Mouse (Mus musculus): ENCODE results near the gene Narf.
A peak's percentile ranks its signal among the peaks of the same experiment; 100 is the strongest.

Narf gene

DNA sequence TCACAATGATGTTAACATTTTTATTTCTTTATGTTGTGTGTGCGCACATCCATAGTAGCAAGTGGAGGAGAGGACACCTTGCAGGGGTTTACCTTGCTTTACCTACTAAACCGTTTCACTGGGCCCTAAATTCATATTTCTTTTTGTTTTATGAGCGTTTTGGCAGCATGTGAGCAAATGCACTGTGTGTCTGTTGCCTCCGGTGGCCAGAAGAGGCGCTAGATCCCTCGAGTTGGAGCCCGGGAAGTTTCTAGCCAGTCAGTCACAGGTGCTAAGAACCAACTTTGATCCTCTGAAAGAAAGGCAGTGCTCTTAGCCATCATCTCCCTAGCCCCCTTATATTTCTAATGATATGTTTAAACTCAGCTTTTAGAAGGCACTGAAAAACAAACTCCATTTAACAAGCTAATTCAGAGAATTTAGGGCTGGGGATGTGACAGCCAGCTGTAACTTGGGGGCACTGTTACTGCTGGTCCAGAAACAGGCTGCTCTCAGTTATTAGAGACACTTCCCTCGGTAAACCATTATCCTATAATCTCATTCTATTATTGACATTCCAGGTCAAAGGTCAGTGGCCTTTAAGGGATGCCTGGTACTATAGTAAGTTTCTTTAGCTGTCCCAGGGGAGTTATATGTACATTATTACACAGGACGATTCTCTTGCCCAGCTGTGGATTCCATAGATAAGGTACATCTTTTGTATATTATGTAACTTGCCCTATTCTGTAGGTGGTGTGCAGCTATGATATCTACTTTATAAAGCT is 1.4 kb upstream of the Narf start:
- no peak for DNase-seq (ENCODE audit: inconsistent ontology term)

GRCm38 (mm10) chr11:121237345-121238128 is 484 bp downstream of the Narf start:
- no peak for DNase-seq (ENCODE audit: inconsistent ontology term)

GRCm38 (mm10) chr11:121239669-121240068 is 2.6 kb downstream of the Narf start:
- DNase-seq (ENCODE audit: inconsistent ontology term) = no peak

DNA sequence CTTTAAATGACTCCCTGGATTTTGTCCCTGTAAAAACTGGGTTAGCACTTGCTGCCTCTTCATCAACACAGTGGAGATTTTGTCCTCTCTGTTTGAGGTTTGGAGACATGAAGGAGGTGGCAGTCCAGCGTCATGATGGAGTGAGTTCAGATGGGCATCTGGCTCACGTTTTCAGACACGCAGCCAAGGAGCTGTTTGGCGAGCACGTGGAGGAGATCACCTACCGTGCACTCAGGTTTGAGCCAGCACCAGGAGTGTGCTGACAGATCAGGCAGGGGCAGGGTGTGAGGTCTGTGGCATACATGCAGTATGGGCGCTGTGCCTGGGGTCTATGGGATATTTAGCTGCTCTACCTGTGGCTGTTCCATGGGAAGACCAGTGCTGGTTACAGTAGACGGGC is 13.1 kb downstream of the Narf start:
- DNase-seq (ENCODE audit: inconsistent ontology term) = no peak

GRCm38 (mm10) chr11:121259160-121260100 is 22.4 kb downstream of the Narf start, which contains the start of gene Foxk2:
Foxk2 (plus strand) TSS chr11:121259990.
- DNase-seq (ENCODE audit: inconsistent ontology term) = peak; percentile 95

GRCm38 (mm10) chr11:121260211-121260906 is 23.3 kb downstream of the Narf start:
- DNase-seq (ENCODE audit: inconsistent ontology term) = peak; percentile 37

DNA sequence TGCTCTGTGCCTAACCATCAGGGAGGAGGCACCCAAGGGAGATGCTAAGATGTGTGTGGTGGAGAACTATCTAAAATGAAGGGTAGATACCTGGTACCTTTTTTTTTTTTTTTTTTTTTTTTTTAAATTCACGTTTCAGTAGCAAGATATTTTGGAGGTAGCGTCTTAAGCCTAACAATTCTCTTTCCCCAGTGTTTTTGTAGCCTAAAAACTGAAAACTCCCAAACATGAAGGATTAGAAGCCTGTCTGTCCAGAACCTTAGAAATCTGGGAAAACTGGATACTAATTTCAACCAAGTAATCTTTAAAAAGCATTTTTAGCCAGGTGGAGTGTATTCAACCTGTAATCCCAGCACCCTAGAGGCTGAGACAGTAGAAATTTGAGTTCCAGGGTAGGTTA is 24.0 kb downstream of the Narf start:
- DNase-seq (ENCODE audit: inconsistent ontology term) = no peak

DNA sequence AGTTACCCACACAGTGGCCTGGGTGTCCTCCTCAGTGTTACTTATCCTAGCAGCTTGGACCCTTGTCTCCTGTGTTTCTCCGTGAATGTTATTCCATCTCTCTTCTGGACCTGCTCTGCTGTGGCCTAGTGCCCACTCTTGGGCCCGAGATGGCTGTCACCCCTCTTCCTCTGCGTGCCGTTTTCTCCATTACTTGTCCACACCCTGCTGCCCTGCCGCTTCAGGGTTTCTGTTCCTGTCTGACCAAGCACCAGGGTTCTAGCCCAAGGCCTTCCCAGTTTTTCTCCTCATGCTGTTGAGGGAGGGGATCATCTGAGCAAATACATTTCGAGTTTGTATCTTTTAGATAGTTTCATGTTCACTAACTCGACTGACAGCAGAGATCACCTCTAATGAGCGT is 40.5 kb downstream of the Narf start:
- DNase-seq (ENCODE audit: inconsistent ontology term) = no peak

- DNase-seq (ENCODE audit: inconsistent ontology term) = no peak
Measured at GRCm38 (mm10) chr11:121278011-121278410, 41.0 kb downstream of the Narf start.

DNA sequence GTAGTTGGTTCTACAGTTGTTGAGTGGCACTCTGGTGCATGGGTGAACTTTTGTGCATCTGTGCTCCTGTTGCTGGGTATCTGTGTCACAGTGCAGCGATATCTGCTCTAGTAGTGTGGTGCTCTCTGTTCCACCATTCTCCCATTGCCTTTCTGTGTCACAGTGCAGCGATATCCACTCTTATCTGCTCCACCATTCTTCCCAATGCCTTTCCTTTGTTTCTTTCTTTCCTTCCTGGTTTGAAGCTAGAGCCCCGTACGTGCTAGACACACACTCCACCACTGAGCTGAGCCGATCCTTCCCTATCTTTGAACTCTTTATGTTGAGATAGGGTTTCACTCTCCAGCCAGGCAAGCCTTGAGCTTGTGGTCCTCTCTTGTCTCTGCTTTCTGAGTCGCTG is 45.9 kb downstream of the Narf start:
- no peak for DNase-seq (ENCODE audit: inconsistent ontology term)

- DNase-seq (ENCODE audit: inconsistent ontology term) = no peak
Measured at GRCm38 (mm10) chr11:121289859-121290258, 52.8 kb downstream of the Narf start.

DNA sequence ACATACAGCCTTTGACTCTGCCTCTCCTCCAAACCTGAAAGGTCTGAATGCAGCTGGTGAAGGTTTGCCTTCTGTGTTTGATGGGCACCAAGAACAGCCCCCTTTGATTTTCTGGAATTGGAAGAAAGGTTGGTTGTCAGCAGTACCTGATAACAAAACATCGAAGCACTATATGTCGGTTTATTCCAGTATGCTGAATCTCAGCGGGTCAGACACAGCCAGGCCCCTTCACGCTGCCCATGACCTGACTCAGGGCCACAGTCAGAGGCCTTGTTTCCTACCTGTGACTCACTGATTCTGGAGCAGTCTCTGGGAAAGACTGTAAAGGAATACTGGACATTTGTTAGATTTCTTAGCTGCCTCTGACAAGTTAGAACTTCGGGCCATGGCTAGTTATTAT is 57.7 kb downstream of the Narf start:
- DNase-seq (ENCODE audit: inconsistent ontology term) = no peak

GRCm38 (mm10) chr11:121298493-121298892 is 61.4 kb downstream of the Narf start:
- DNase-seq (ENCODE audit: inconsistent ontology term) = no peak

DNA sequence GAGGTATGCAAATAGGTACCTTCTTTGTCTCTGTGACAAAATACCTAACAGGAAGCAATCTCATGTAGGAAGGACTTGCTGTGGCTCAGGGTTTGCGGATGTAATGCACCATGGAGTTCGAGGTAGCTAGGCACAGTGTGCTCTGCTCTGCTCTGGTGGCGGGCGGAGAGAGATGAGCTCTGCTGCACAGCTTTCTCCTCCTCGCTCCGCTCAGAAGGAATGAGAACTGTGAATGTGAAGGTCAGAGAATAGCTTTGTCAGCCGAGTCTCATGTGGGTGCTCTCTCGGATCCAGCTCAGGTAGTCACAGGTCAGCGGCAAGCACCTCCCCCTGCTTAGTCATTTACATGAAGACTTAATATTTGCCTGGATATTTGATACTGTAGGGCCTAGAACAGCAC is 63.2 kb downstream of the Narf start:
- DNase-seq (ENCODE audit: inconsistent ontology term) = no peak

DNA sequence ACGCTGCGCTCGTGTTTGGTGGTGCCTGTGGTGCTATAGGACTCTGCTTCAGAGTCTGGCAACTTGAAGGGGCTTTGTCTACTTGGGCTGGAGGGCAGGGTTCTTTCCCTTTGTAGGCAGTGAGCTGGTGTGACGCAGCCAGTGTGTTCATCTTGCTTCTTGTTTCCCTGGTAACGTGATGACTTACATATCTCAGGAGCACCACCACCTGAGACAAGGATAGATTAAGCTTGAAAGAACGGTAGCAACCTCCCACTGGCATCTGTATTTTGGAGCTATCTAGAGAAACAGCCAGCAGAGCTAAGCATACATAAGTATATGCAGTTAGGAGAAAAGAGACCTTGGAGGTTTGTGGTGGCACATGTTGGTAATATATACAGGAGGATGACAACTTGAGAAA is 68.3 kb downstream of the Narf start:
- no peak for DNase-seq (ENCODE audit: inconsistent ontology term)
